Mouse (Mus musculus) erythroblast, embryonic 14.5 days (primary cell): ENCODE results near the gene Bcl9l.

Experiments used
- GATA1 ChIP-seq: IDR thresholded peaks from 2 replicates; pipeline ENCODE4 v1.6.1; 2012; ENCODE audit warnings: low read length, inconsistent platforms, mixed read lengths
- TAL1 ChIP-seq: IDR thresholded peaks from 3 replicates; pipeline ENCODE4 v1.6.1; 2012; ENCODE audit warnings: low read length, inconsistent platforms, mixed read lengths

DNA sequence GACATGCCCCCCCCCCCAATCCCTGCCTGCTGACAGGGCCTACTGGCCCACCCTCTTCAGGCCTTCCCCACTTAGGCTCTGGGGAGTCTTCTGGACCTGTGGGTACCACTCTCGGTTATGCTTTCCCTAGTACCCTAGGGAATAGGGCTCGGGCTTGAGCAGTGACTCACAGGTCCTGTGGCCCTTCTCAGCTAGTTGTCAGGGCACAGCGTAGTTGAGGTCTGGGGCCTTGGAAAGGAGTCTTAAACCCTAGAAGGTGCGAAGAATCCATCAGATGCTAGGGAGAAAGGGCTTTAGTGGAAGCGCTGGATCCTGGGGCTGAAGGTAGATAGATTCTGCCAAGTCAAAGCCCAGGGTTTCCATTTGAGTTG, 17.5 kb downstream of the Bcl9l start:
- TF ChIP-seq TAL1 (no peak), GATA1 (no peak)
